Mouse (Mus musculus) stomach, postnatal 0 days (tissue): ENCODE data around the gene Glis2.

ENCODE experiments used
- CTCF ChIP-seq: IDR thresholded peaks from 2 replicates; pipeline ENCODE4 v1.5.1; 2016; ENCODE audit warnings: antibody characterized with exemption, low read depth, mild to moderate bottlenecking, moderate library complexity
- EP300 ChIP-seq: optimal IDR thresholded peaks from 2 replicates; pipeline ENCODE3; 2016; ENCODE audit warnings: antibody characterized with exemption

GRCm38 (mm10) chr16:4648416-4649023, 54.0 kb downstream of the Glis2 start:
- TF ChIP-seq CTCF (no peak), EP300 (no peak)
